Mouse (Mus musculus) midbrain, postnatal 0 days (tissue): Measurements from ENCODE around the gene Mcur1. TPM values are rescaled to one million over a fixed set of nuclear protein-coding genes. Genes with fewer than 3 reads are reported as not detected.
A peak's percentile ranks its signal among the peaks of the same experiment; 100 is the strongest.

ENCODE experiments used
- ATAC-seq: fragments of 200-750 bp; cut with Nextera tagmentation; 2 replicates; pipeline ENCODE4 v1.8.0; 2017; ENCODE audit warnings: moderate number of reproducible peaks, mild to moderate bottlenecking, moderate TSS enrichment, moderate library complexity; ENCODE audit not compliant: low FRiP score
- DNase-seq: peaks from one replicate; pipeline ENCODE4 v3.0.0-alpha.2; 2015; ENCODE audit warnings: low spot score
- H3K27ac ChIP-seq: fragments of 300-500 bp; sonication (generic); 2 replicates; pipeline ENCODE4 v1.5.1; 2014; ENCODE audit warnings: low read depth, mild to moderate bottlenecking, low read length, mixed read lengths
- H3K27me3 ChIP-seq: fragments of 300-500 bp; sonication (generic); 2 replicates; pipeline ENCODE4 v1.6.1; 2014; ENCODE audit warnings: low read length, control low read depth, mixed read lengths; ENCODE audit not compliant: insufficient read depth
- H3K36me3 ChIP-seq: fragments of 300-500 bp; sonication (generic); 2 replicates; pipeline ENCODE4 v1.6.1; 2014; ENCODE audit warnings: low read length, control low read depth, mixed read lengths; ENCODE audit not compliant: insufficient read depth
- H3K4me1 ChIP-seq: fragments of 300-500 bp; sonication (generic); 2 replicates; pipeline ENCODE4 v1.6.1; 2014; ENCODE audit warnings: mild to moderate bottlenecking, control low read depth, antibody characterized with exemption, low read length, mixed read lengths; ENCODE audit not compliant: insufficient read depth
- H3K4me2 ChIP-seq: fragments of 300-500 bp; sonication (generic); 2 replicates; pipeline ENCODE4 v1.6.1; 2014; ENCODE audit warnings: low read depth, mild to moderate bottlenecking, low read length, mixed read lengths; ENCODE audit not compliant: poor library complexity, severe bottlenecking
- H3K4me3 ChIP-seq: fragments of 300-500 bp; sonication (generic); 2 replicates; pipeline ENCODE4 v1.5.1; 2014; ENCODE audit warnings: low read depth, mild to moderate bottlenecking, low read length, moderate library complexity
- H3K9ac ChIP-seq: fragments of 300-500 bp; sonication (generic); replicated peaks from 2 replicates; pipeline ENCODE4 v1.6.1; 2014; ENCODE audit warnings: mild to moderate bottlenecking, low read length, moderate library complexity, mixed read lengths; ENCODE audit not compliant: poor library complexity, severe bottlenecking
- H3K9me3 ChIP-seq: fragments of 300-500 bp; sonication (generic); 2 replicates; pipeline ENCODE4 v1.6.1; 2016; ENCODE audit warnings: low read length, control low read depth
- CTCF ChIP-seq: IDR thresholded peaks from 2 replicates; pipeline ENCODE4 v1.5.1; 2016; ENCODE audit warnings: antibody characterized with exemption, mild to moderate bottlenecking
- WGBS: fragments of 180-500 bp; shearing (Covaris S2); extraction: QIAGEN DNeasy Blood & Tissue Kit; methylation state at CpG from one replicate; pipeline ENCODE4 v1.1.7; 2014; 5-methylcytosine and 5-hydroxymethylcytosine counted together
- polyA plus RNA-seq: library from polyadenylated mRNA; unstranded; fragments of >200 nt; fragmentation: Nextera tagmentation; extraction: Ambion mirVana; gene quantifications from 2 replicates; pipeline ENCODE4 v1.2.1, GENCODE M21; 2015
- total RNA-seq: library from RNA; depleted of rRNA; stranded (reverse); fragments of >200 nt; gene quantifications from 2 replicates; pipeline ENCODE4 v1.2.3, GENCODE M21; 2014; rRNA removed

Mcur1 gene
- total and polyA plus RNA-seq, 2 experiments from 2014 or later, result 7.0 to 9.9 TPM

DNA sequence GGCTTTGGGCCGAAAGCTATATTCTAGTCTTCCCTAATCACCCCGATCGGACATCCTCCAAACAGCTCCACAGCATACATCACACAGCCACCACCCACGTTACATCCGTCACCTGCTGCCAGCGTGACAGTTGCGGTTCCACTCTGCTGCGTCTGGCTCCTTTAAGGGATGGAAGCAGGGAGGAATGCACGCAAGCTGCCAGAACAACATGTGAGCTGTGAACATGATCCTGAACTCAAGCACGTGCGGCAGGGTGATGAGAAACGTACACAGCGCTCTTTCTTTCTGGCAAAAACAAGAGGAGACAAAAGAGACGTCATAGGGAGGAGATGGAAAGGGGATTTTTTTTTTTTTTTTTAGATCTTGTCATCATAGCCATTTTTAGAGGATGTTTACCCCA is 61.1 kb downstream of the Mcur1 start:
- WGBS, result 66% methylated on average over 14 of the region's 14 CpGs
- no peak overlapping the region for H3K27ac ChIP-seq

DNA sequence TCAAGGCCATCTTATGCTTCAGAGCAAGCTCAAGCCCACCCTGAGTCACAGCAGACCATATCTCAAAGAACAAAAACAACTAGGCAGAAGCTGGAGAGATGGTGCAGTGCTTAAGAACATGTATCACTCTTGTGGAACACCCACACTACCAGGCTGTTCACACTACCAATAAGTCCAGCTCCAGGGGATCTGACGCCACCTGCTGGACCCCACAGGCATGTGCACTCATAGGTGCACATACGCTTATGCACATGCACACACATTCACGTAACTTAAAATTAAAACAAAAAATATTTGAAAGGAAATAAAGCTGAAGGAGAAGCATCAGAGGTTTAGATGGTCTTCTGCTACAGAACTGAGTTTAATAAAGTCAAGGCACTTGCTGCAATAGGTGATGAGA is 62.2 kb downstream of the Mcur1 start:
- Histone ChIP-seq H3K27ac (no peak overlapping the region), H3K9me3 (no peaks in the 10 kb centered on the region), H3K4me3 (no peak overlapping the region), H3K4me2 (no peak overlapping the region), H3K9ac (no peak overlapping the region), H3K36me3 (no peaks in the 10 kb centered on the region), H3K4me1 (no peaks in the 10 kb centered on the region), H3K27me3 (no peaks in the 10 kb centered on the region)
- no peak for ATAC-seq
- DNase-seq, result no peak
- peak; percentile 27; the same call in 1 of the 2 replicates for TF ChIP-seq CTCF
- 95% methylated on average over 3 of the region's 3 CpGs for WGBS

More for the DNA sequence above, 61.1 kb downstream of the Mcur1 start:
- no peaks in the 10 kb centered on the region for H3K36me3 ChIP-seq
- no peaks in the 10 kb centered on the region for H3K4me1 ChIP-seq
- ATAC-seq, result no peak
- no peaks in the 10 kb centered on the region for H3K27me3 ChIP-seq
- no peak overlapping the region for H3K4me2 ChIP-seq
- DNase-seq, result peak; percentile 39
- no peak overlapping the region for H3K9ac ChIP-seq
- no peaks in the 10 kb centered on the region for H3K9me3 ChIP-seq
- H3K4me3 ChIP-seq, result no peak overlapping the region
- no peak for TF ChIP-seq CTCF

DNA sequence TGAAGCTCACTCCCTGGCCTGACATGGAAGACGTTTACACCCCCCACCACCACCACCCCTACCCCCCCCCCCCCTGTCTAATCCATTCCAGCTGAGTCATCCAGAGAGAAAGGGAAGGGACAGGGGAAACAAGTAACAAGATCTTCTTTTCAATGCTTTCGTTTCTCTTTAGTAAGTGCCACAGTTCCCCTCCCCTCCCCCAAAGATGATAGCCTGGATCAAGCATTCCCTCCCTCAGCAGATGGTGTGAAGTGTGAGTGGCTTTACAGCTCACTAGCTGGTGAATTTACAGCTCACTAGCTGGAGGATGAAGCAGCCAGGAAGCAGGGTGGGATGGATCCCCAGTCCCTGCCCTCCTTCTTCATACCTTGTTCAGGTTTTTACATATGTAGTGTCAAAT is 63.3 kb downstream of the Mcur1 start:
- no peak for TF ChIP-seq CTCF
- Histone ChIP-seq H3K27me3 (no peaks in the 10 kb centered on the region), H3K9me3 (no peaks in the 10 kb centered on the region), H3K36me3 (no peaks in the 10 kb centered on the region), H3K4me2 (no peak overlapping the region), H3K9ac (no peak overlapping the region), H3K4me3 (no peak overlapping the region), H3K4me1 (no peaks in the 10 kb centered on the region), H3K27ac (no peak overlapping the region)
- DNase-seq (no peak), ATAC-seq (no peak)
- WGBS, result 17% methylated on average over 2 of the region's 2 CpGs

DNA sequence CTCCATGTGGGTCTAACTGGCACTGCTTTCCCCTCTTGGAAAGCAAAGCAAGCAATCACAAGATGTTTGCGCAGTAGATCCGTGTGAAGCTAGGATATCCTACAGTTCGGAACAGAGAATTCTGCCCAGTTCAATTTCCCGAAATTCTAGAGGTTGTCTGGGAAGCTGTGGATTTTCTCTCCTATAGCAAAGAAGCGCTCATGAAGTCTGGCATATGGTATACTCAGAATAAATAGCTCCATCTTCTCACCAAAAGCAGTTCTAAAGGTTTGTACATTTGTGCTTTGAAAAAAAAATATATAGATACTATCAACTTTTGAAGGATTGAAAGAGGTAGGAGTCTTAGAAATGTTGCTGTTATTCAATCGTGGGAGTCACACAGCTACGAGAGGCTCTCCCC is 64.3 kb downstream of the Mcur1 start:
- Histone ChIP-seq H3K4me2 (no peak overlapping the region), H3K36me3 (no peaks in the 10 kb centered on the region), H3K27ac (no peak overlapping the region), H3K9ac (no peak overlapping the region), H3K27me3 (no peaks in the 10 kb centered on the region), H3K4me1 (no peaks in the 10 kb centered on the region), H3K4me3 (no peak overlapping the region), H3K9me3 (no peaks in the 10 kb centered on the region)
- ATAC-seq (no peak), DNase-seq (no peak)
- no peak for TF ChIP-seq CTCF
- 93% methylated on average over 7 of the region's 7 CpGs for WGBS

DNA sequence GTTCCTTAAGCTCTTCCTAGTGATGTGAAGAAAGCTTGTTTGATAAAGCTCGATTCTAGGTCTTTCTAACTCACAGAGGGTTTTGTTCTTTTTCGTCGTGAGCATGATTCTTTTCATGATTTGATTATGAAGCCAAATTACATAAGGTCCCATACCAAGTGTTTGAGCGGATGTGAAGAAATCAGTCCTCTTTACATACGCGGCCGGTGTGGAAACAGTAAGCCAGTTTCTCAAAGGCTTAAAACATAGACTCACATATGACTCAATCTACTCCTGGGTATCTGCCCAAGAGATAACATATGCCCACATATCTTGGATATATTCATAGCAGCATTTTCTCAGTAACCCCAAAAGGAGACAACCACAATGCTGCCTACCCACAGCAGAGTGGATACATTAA is 66.3 kb downstream of the Mcur1 start:
- no peak for DNase-seq
- WGBS, result 91% methylated on average over 7 of the region's 7 CpGs
- no peak for ATAC-seq

DNA sequence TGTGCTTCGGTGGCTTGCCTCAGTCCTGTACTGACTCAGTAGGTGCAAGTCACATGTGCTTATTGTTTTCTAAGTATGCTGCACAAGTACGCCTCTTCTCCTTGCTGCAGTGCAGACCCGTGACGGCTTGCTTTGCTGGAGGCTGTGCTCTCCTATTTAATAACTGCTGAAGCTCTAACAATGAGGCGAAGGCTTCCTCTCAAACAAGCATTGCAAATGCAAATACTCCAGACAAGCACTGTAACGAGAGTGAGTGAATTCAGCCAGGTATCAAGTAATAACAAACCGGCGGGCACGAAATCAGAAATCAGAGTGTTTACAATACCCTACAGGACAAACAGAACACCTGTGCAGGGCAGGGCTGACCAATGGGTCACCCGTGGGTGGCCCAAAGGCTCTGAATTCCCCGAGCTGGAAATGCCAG is 66.9 kb downstream of the Mcur1 start:
- Histone ChIP-seq H3K4me3 (no peak overlapping the region), H3K9ac (no peak overlapping the region), H3K9me3 (no peaks in the 10 kb centered on the region), H3K36me3 (no peaks in the 10 kb centered on the region), H3K4me1 (no peaks in the 10 kb centered on the region), H3K27ac (peak overlapping the region; percentile 44; the same call in 1 of the 2 replicates), H3K27me3 (no peaks in the 10 kb centered on the region), H3K4me2 (no peak overlapping the region)
- no peak for TF ChIP-seq CTCF
- DNase-seq (peak; percentile 34), ATAC-seq (peak; percentile 74; the same call in 1 of the 2 replicates)
- 45% methylated on average over 11 of the region's 11 CpGs for WGBS

More for the DNA sequence above, 66.3 kb downstream of the Mcur1 start:
- Histone ChIP-seq H3K9me3 (no peaks in the 10 kb centered on the region), H3K4me3 (no peak overlapping the region), H3K4me1 (no peaks in the 10 kb centered on the region), H3K4me2 (no peak overlapping the region), H3K9ac (no peak overlapping the region), H3K36me3 (no peaks in the 10 kb centered on the region), H3K27ac (no peak overlapping the region), H3K27me3 (no peaks in the 10 kb centered on the region)
- no peak for TF ChIP-seq CTCF

Other genes starting within 250 kb of the Mcur1 start
- gene Sirt5, start 194.7 kb downstream of the Mcur1 start, total RNA-seq, result 26.7 and 38.8 TPM in 2 replicates
- gene Sirt5, start 194.7 kb downstream of the Mcur1 start, polyA plus RNA-seq, result 25.4 and 26.1 TPM in 2 replicates
- gene Nol7, start 161.8 kb downstream of the Mcur1 start, total RNA-seq, result 40.8 and 62.4 TPM in 2 replicates
- 195 and 198 TPM in 2 replicates for gene Nol7, start 161.8 kb downstream of the Mcur1 start, polyA plus RNA-seq
- 43.7 and 51.5 TPM in 2 replicates for gene Ranbp9, start 78.9 kb downstream of the Mcur1 start, total RNA-seq
- gene Ranbp9, start 78.9 kb downstream of the Mcur1 start, polyA plus RNA-seq, result 9.7 and 11.7 TPM in 2 replicates
- gene Rnf182, start 55.5 kb upstream of the Mcur1 start, total RNA-seq, result 6.0 and 10.2 TPM in 2 replicates
- gene Rnf182, start 55.5 kb upstream of the Mcur1 start, polyA plus RNA-seq, result 22.2 and 25.5 TPM in 2 replicates
- gene Cd83, start 224.6 kb upstream of the Mcur1 start, total RNA-seq, result 36.0 and 38.8 TPM in 2 replicates
- 36.6 and 43.6 TPM in 2 replicates for gene Cd83, start 224.6 kb upstream of the Mcur1 start, polyA plus RNA-seq